10 mouse cellular contexts compared by ENCODE assay signal in the genomic region with DNA sequence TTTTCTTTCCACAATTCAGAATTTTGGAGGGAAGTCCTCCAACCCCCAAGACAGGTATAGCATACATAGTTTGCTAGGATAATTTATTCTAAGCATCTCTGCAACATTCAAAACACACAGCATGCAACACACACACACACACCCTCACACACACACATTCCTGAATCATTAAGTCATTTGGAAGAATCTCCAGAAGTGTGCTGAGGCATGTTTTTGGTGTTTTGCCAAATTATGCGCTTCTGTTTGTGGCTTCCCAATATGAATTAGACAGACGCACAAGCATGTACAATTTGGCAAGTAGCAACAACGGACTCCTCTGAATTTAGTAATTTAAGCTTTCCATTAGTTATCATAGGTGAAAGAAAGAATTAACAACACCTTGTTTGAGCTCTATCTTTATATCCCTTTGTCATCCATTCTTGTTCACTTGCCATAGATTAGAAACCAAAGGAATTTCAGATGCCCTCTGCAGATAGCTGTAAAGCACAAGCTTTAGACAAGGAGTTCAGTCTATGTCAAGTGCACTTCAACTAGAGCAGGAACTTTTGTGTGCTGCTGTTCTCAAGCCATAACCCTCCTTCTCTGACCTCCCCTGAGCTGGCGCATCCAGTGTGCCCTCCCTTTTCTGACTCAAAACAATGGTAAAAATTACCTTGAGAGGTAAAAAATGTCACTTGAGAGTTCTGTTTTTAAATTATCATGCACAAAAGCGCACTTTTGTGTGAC.
DNase-seq lines count a peak whose midpoint lies in the region; ATAC-seq and TF ChIP-seq lines count a peak whose summit lies in the region.
"Had no signal": no experiment of that assay in that cellular context is flagged by ENCODE, and none has a peak within 500 bp of the region (broad histone marks: within the 10 kb centered on the region; RNA-seq: fewer than 3 reads in every experiment).

No protein-coding gene starts in this region.

- no peak for TF ChIP-seq POLR2A in kidney, adult 2 months (IDR thresholded peaks at IDR 0.05; ENCODE audit: low read depth, low read length)

- peaks cover 24% of the 10 kb centered on the region for H3K4me1 ChIP-seq in kidney, adult 2 months (ENCODE audit: control insufficient read depth, insufficient read depth, low read length)
- peaks cover 92% of the 10 kb centered on the region for H3K4me1 ChIP-seq in heart, embryonic 13.5 days

- no peak; the same call in 1 of the 2 replicates for ATAC-seq in heart, embryonic 13.5 days (ENCODE audit: extremely low read depth, insufficient number of reproducible peaks, low FRiP score, low TSS enrichment)
- ATAC-seq: hindbrain, embryonic 16.5 days had no signal

- H3K27ac ChIP-seq in kidney, adult 2 months (ENCODE audit: insufficient read depth, low read depth, low read length): no peak overlapping the region
- H3K27ac ChIP-seq in heart, embryonic 13.5 days (replicated peaks): peak overlapping the region; percentile 76

- H3K4me3 ChIP-seq in kidney, adult 2 months (ENCODE audit: insufficient read depth, low read depth, low read length): no peak overlapping the region
- H3K4me3 ChIP-seq in heart, embryonic 13.5 days: no peak overlapping the region

- no peak for TF ChIP-seq CTCF in kidney, adult 2 months (conservative IDR thresholded peaks at IDR 0.05; ENCODE audit: insufficient read depth, insufficient read length, low read depth, low read length)

- peak; percentile 64 for DNase-seq in kidney, adult 2 months
- no peak for DNase-seq in kidney, adult 11 months
- peak; percentile 27 for DNase-seq in retina, postnatal 1 day
- DNase-seq in retina, embryonic 14.5 days (ENCODE audit: low spot score): no peak
- DNase-seq in urinary bladder, postnatal 10 days (ENCODE audit: low spot score): no peak
- DNase-seq in ovary, adult 18-20 months (ENCODE audit: low spot score): no peak
- DNase-seq: kidney, postnatal 4 days; right cerebral cortex, adult 18-20 months had no signal

- 54% methylated on average over 5 of the region's 5 CpGs for WGBS in kidney, adult 2 months
- 45% methylated on average over 5 of the region's 5 CpGs for WGBS in heart, embryonic 13.5 days

- H3K9ac ChIP-seq in heart, embryonic 13.5 days: peak overlapping the region; percentile 20; the same call in 1 of the 2 replicates

- H3K9me3 ChIP-seq in heart, embryonic 13.5 days: no peaks in the 10 kb centered on the region

- H3K27me3 ChIP-seq in kidney, adult 2 months (replicated peaks; ENCODE audit: control insufficient read depth, insufficient read depth, low read length): no peaks in the 10 kb centered on the region
- H3K27me3 ChIP-seq in heart, embryonic 13.5 days (replicated peaks): no peaks in the 10 kb centered on the region

- peak overlapping the region; percentile 20; the same call in 1 of the 2 replicates for H3K4me2 ChIP-seq in heart, embryonic 13.5 days

- H3K36me3 ChIP-seq in kidney, adult 2 months (ENCODE audit: control insufficient read depth, insufficient read depth, low read length): no peaks in the 10 kb centered on the region
- H3K36me3 ChIP-seq in heart, embryonic 13.5 days: no peaks in the 10 kb centered on the region

Comparison
In these comparisons a context has a peak if more than half of its experiments do, and no peak if none do; other contexts are left out.
1. DNase-seq: peak in kidney, adult 2 months (single experiment) and retina, postnatal 1 day (single experiment); none in kidney, adult 11 months (single experiment), retina, embryonic 14.5 days (single experiment), urinary bladder, postnatal 10 days (single experiment) and ovary, adult 18-20 months (single experiment).